Mouse (Mus musculus): ENCODE measurements at regions not wholly inside any gene's neighbourhood (a gene's known extent, or its start where the extent isn't known, plus 50 kb on each side); places are given as distances from the start of the nearest gene placed in this dataset.

DNA sequence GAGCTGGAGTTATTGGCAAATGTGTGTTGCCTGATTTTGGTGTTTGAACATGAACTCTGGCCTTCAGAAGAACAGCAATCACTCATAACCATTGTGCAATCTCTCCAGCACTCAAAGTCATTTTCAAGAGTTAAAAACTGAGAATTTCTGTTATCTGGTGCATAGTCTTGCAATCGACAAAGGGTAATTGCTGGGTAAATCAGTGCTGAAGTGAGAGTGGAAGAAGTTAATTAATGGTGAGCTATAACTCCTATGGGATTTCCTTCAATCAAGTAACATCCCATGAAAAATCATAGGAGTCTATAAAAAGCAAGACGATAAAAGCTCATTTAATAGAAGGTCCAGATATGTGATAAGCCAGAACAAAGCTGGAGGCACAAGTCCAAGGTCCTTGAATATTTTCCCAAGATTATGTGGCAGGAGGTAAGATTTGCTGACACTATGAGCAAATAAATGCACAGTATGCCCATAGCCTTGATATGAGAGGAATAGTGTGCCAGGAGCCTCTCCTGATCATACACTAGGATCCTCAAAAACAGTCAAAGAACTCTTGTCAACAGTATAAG is 264.0 kb downstream of the Hao1 start:
- TF ChIP-seq CTCF (IDR thresholded peaks at IDR 0.05; ENCODE audit: borderline replicate concordance, insufficient read depth, low read depth, low read length) (no peak), POLR2A (IDR thresholded peaks at IDR 0.05; ENCODE audit: borderline replicate concordance, insufficient read depth, low read length) (no peak)
